Mouse (Mus musculus): ENCODE data around the gene 4931422A03Rik.

Gene 4931422A03Rik

DNA sequence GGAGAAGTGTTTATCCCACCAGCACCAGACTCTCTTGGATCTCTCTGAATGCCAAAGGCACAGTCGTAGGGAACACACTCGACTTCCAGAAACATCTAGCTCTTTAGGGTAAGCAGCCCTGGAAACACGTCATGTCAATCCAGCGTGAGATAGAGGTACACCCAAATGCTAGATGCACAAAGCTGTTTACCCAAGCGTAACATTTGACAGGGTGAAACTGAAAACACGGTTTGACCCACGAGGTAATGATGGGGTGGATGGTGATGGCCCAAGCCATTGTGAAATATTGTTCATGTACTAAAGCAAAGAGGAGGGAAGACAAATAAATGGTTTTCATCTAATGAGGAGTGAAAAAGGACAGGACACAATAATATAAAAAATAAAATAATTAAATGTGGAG, 93.9 kb downstream of the 4931422A03Rik start:
- DNase-seq = no peak

DNA sequence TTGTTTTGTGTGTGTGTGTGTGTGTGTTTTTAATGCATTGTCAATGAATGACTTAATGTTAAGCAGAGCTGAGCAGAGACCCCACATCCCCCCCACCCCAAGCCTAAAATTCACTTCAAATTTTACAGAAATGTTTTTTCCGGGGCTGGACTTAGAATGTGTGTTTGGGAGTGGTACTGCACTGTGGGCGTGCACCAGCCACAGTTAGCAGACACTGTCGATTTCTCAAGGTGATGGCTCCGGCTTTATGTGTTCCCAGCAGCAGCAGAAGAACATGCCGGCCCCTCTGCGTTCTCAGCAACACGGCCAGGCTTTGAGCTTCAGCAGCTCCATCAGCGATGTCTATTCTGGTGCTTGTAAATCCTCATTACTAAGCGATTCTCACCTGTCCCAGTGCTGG, 95.7 kb downstream of the 4931422A03Rik start:
- DNase-seq = no peak

DNA sequence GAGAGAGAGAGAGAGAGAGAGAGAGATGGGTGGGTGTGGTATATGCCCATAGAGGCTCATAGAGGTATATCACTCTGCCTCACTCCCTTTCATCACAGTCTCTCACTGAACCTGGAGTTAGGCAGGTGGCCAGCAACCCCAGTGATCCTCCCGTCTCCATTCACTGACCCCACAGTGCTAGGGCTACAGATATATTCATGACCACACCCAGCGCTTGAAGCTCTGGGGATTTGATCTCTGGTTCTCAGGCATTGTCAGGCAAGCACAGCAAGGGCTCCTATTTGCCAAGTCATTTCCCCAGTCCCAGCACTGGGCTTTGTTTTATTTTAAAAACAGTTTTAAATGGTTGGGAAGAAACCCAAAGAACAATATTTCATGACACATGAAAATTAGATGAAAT, 96.1 kb downstream of the 4931422A03Rik start:
- DNase-seq = no peak

DNA sequence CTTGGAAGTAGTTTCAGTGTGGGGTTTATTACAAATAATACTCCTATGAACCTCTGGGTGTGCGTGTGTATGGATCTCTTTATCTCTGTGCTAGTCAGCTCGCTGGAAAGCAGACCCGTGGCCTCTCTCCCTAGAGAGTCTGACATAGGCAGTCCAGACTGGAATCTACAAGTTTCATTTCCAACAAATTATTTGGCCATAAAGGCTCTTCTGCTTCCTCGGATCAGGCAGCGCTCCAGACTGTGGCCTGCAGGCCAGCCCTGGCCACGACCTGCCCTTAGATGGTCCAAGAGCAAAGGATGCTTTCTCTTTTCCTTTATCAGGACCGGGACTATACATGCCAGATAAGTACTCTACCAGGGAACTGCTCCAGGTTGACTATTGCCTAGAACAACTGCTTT, 96.7 kb downstream of the 4931422A03Rik start:
- no peak for DNase-seq

DNA sequence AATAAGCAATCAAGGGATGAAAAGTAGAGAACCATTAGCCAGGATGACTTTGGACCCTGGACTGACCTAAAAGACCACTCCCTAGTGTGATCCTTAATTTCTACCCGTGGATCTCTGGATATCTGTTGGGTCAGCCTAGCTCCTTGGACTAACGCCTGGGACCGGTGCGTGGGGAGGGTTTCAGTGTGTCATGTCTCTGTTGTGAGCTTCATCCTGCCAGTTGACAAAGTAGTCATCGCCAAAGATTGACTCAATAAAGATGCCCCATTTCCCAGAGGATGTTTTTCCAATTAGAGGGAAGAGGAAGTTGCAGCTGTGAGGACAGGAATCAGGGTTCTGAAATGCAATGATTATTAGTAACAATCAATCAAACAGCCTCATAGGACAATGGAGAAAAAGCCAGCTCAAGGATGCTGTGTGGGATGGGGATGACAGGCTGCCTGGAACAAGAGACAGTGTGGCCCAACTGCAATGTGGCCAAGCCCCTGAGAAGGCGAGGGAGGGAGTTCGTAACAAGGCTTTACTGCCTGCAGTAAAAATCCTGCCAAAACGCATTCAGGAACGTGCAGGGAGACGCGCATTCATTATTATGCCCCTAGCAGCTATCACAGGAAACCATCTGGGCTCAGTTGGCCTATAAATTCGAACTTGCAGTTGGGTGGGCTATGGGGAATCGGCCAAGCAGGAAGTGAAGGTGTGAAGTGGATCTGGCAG, 97.7 kb downstream of the 4931422A03Rik start:
- no peak for DNase-seq

DNA sequence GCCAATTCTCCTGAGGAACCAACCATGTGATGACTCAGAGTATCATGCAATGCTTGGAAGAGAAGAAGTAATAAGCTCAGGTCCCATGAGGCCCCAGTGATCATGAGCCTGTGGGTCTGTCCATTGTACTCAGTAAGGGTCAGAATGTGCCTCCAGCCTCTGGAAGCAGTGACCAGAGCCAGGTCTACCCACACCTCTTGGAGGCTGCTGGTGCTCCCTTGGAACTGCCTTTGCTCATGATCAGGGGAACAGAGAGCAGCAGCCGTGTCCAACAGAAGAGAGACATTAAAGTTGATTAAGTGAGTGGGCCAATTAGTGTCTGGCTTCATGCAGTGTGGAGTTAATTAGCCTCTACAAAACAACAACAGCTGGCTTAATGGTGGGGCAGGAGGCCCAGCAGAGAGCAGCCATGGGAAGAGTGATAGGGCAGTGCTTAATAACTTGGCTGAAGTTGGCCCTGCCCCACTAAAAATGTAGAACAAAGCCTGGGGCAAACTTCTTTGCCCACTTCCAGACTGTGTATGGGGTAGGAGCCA, 100.5 kb downstream of the 4931422A03Rik start:
- DNase-seq = no peak

DNA sequence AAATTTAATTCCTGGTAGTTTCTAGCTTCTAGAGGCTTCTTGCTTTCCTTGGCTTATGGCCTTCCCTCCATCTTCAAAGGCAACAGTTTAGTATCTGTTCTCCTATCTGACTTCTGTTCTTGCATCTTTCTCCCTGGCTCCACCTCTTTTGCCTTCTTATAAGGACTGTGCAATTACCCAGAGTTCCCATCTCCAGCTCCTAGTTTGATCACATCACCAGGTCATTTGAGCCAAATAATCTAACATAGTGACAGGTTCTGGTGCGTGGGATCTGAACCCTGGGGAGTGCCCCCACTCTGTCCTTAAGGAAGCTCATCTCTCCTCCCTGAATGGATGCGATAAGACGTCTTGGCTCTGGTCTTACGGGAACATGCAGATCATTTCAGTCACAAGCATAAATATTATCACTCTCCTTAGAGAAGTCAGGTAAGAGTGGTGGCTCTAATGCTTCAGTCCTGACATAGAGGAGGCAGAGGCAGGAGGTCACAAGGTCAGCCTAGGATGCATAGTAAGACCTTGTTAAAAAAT, 101.5 kb downstream of the 4931422A03Rik start:
- DNase-seq = no peak

DNA sequence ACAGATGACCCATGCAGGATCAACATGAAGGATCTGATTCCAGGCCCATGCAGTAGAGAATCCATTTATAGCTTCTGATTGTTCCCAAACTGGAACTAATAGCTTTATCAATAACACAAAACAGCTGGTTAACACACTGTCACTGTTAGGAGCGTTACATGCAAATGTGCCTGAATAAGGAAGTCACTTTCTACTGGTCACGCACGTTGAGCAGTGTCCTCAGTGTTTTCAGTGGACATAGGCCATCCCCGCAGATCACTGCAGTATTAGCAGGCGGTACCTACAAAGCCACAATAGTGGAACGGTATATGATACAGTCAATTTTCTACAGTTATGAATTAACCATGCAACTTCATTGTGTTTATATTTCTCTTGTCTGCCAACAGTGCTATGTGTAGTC, 108.7 kb downstream of the 4931422A03Rik start:
- DNase-seq = no peak

DNA sequence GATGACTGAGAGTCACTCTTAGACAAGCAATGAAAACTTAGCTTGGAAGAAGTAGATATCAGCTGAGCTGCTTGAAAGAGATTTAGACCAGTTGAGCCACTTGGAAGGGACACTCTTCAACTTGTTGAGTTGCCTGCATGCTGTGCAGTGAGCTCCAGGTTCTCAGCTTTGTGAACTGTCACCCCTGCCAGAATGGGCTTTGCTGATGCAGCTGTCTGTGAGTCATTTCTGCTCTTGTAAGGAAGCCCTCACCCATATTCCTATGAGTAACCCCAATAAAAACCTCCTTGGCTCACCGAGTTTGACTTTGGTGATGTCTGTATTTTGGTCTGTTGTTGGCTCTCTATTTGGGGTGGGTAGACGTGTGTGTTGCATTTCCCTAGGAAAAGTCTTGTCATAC, 109.8 kb downstream of the 4931422A03Rik start:
- no peak for DNase-seq

DNA sequence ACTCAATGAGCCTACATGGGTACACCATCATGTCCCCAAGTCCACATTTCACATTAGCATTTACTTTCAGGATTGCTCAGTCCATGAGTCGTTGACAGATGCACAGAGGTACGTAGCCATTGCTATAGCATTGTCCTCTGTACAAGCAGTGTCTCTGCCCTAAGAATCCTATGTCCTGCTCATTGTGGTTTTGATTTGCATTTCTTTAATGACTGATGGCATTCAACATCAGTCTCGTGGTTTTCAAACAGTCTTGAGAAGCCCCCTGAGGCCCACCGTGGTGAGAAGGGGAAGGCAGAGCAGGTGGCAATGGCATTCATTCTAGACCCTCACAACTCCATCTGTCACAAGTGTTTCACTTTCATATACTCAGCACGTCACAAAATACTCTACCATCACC, 110.8 kb downstream of the 4931422A03Rik start:
- no peak for DNase-seq

All from thymus, postnatal 36 days (tissue).